Mouse (Mus musculus): ENCODE results near the gene Dyrk3.

DNA sequence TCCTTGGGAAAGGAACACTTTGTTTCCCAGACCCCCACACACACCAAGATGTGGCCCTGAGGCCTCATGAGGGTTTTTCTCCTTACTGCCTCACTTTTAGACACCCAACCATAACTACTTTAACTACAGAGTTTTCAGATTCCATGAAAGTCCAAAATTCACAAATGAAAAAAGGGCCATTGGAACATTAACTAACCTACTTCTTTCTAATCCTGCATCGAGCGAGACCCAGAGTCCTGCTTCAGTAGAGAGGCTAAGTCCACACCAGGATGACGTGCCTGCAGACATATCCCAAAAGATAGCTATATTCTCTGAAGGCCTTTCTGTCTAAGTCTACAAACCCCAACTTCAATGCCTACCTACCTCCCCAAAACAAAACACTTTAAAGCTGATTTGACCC lies 45.3 kb downstream of the Dyrk3 start:
- TF ChIP-seq POLR2A (IDR thresholded peaks at IDR 0.05; ENCODE audit: insufficient read depth, low read depth, low read length) (no peak), CTCF (IDR thresholded peaks at IDR 0.05; ENCODE audit: insufficient read depth, low read depth, low read length) (no peak)
